Mouse (Mus musculus) heart, postnatal 0 days (tissue): ENCODE measurements at regions not wholly inside any gene's neighbourhood (a gene's known extent, or its start where the extent isn't known, plus 50 kb on each side); places are given as distances from the start of the nearest gene placed in this dataset.

Source experiments
- CTCF ChIP-seq: IDR thresholded peaks from 2 replicates; pipeline ENCODE4 v1.5.1; 2016; ENCODE audit warnings: antibody characterized with exemption, control low read depth, low read depth
- EP300 ChIP-seq: IDR thresholded peaks from 2 replicates; pipeline ENCODE4 v1.6.1; 2016; ENCODE audit warnings: antibody characterized with exemption, low read depth

- TF ChIP-seq EP300 (no peak), CTCF (no peak)
Measured at GRCm38 (mm10) chr15:88361351-88361750, 238.8 kb upstream of the Zdhhc25 start.
